Mouse (Mus musculus) A20 (cell line): ENCODE measurements at regions not wholly inside any gene's neighbourhood (a gene's known extent, or its start where the extent isn't known, plus 50 kb on each side); places are given as distances from the start of the nearest gene placed in this dataset.

Experiments
- DNase-seq: peaks from one replicate; pipeline ENCODE4 v3.0.0-alpha.2; 2011; ENCODE audit warnings: low read depth, low spot score

GRCm38 (mm10) chr12:107723062-107723859 lies 234.8 kb downstream of the 3110018I06Rik start:
- DNase-seq = no peak

DNA sequence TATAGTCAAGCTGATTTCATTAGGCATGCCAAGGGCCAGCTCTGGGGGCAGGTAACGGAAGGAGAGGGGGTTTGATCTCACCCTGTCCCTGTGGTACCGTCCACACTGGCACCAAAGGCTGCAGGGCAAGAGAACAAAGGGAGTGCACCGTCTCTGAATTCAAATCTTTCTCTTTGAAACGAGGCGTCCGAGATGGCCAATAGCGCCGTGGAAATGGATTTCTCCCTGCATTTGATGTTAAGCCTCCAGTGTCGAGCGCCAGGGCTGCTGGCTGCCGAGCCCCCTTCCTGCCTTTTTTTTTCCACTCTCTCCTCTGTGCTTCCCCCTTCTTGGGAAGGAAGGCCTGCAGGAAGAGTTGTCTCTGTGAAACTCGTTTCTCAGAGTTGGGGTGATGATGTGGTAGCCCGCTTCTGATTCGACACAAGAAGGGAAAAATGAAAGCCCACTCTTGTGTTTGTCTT lies 235.5 kb downstream of the 3110018I06Rik start:
- no peak for DNase-seq

DNA sequence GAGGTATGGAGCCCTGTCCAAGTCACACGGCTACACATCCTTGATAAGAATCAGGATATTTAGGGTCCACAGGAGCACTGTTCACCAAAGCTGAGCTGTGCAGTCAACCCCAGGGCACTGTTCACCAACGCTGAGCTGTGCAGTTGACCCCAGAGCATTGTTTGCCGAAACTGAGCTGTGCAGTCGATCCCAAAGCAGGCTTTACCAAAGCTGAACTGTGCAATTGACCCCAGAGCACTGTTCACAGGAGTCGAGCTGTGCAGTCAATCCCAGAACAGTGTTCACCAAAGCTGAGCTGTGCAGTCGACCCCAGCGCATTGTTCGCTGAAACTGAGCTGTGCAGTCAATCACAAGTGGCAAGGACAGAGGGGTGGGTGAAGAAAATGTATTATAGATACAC lies 236.0 kb downstream of the 3110018I06Rik start:
- no peak for DNase-seq

GRCm38 (mm10) chr12:107728865-107729264 lies 240.4 kb downstream of the 3110018I06Rik start:
- DNase-seq = no peak

DNA sequence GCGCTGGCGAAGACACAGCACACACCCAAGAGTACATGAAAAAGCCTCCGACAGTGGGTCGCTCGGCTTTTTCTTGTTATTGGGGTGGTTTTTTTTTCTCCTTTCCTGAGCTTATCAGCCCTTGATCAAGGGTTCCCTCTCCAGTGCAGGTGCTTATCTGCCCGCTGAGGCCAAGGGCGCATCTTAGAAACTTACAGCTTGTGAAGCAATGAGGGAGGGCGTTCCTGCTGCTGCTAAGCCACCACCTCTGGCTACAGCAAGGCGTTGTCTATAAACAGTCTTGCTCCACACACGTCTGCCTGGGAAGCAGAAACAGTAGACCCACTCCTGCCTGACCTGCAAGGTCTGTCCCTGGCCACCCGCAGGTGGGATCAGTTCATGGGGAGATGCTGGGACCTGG lies 240.9 kb downstream of the 3110018I06Rik start:
- no peak for DNase-seq

- no peak for DNase-seq
These were observed 242.5 kb downstream of the 3110018I06Rik start for GRCm38 (mm10) chr12:107730940-107731339.

GRCm38 (mm10) chr12:107734536-107734935 lies 246.1 kb downstream of the 3110018I06Rik start:
- DNase-seq = no peak

DNA sequence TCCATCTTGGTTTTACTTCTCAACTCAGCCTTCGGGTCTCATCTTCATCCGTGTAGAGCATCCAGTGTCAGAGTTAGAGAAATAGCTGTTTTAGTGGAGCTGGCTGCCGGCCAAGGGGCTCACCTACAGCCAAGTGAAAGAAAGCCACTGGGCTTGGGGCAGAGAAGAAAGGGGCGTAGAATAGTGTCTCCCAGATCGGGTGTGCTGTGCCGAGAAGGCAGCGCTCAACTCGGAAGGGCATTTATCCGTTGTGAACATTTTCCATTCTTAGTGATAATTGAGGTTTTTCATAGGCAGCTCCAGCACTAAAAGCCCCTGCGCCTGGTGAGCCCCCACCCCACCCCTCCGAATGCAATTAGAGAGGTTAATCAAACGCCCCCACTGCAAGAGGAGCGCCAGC lies 254.2 kb downstream of the 3110018I06Rik start:
- DNase-seq = no peak

GRCm38 (mm10) chr12:107744822-107745221 lies 256.4 kb downstream of the 3110018I06Rik start:
- no peak for DNase-seq

DNA sequence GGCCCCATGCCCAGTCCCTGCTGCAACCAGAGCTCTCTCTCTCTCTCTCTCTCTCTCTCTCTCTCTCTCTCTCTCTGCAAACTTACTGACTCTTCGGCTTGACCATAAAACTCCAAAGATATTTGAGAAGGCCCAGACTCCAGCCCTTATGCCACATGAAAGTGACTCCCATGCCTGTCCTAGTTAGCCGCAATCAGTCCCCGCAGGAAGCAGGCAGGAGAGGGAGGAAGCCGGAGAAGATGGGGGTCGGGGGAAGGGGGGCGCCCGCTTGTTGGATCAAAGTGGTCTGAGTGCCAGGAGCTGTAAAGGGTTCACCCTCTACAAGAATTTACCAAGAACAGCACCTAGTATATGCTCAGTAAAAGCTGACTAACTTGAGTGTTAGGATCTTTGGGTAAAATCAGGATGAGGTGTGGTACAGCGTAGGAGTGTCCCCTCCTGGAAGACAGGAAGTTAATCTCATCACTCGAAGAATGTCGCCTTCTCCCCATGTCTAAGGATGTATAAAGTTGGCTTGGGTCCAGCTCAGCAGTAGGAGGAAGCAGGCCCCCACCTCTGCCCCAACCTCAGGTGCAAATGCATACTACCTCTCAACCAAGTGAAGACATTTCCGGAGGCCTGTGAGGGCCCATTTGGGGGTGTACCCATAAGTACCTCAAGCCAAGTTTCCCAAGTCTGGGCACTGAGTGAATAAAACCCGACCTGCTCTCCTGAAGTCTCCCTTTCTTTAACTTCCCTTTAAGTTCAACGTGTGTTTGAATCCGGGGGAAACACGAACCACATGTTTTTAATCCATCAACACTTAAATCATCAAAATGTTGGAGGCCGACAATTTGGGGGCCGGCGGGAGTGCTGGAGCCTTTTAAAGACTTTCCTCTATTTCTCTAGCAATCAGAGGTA lies 254.7 kb downstream of the Bcl11b start:
- no peak for DNase-seq

GRCm38 (mm10) chr12:107749381-107750085 lies 253.9 kb downstream of the Bcl11b start:
- no peak for DNase-seq

- DNase-seq = no peak
These were observed 253.0 kb downstream of the Bcl11b start for GRCm38 (mm10) chr12:107750285-107750927.

DNA sequence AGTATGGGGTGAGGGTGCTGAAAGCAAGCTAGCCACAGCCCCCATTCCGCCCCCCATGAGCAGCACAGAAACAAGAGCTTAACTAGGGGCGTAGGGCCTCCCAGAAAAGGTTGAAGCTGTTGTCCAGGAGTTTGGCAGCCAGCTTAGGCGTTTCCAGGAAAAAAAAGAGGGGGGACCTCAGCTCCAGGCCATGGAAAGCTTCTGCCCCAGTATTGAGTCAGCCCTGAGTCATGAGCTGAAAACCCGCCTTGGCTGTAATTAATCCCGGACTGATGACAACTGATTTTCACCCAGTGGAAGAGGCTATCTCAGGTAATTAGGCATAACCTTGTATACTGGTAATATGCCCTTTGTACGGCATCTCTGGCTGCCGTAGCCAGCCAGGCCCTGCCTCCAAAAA lies 251.3 kb downstream of the Bcl11b start:
- no peak for DNase-seq

DNA sequence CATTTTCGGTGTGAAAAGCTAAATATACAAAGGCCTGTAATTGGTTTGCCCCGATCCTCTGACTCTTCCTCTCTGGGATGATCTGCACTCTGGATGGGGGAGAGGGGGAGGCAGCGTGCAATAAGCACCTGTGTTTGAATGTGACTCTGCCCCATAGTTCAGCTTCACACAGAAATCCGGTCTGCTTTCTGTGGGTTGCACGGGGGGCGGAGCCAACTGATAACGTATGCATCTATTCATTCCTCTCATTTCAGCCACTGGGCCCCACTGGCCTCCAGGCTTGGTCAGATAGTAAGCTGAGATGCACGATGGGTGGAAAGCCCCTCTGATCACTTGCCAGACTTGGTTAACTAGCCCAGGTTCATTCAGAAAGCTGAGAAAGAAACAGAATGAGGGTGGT lies 250.8 kb downstream of the Bcl11b start:
- DNase-seq = no peak

DNA sequence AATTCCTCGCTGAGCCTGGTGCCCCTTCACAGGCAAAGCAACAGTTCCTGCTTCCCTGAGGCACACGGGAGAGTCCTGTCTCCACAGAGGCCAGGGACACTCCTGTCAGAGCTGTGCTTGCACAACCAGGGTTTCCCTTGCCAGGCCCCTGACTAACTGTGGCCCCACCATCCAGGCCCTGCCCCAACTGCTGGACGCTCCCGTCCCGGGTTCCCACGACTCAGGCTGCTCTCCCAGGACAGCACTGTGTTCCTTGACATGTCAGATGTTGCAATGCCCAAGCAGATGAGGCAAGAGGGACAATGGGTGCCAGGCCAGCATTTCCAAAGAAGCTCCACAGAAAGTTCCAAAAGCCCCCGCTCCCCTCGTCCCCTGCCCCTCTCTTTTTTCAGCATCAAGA lies 250.4 kb downstream of the Bcl11b start:
- DNase-seq = no peak

- no peak for DNase-seq
These were observed 249.9 kb downstream of the Bcl11b start for GRCm38 (mm10) chr12:107753536-107753935.

DNA sequence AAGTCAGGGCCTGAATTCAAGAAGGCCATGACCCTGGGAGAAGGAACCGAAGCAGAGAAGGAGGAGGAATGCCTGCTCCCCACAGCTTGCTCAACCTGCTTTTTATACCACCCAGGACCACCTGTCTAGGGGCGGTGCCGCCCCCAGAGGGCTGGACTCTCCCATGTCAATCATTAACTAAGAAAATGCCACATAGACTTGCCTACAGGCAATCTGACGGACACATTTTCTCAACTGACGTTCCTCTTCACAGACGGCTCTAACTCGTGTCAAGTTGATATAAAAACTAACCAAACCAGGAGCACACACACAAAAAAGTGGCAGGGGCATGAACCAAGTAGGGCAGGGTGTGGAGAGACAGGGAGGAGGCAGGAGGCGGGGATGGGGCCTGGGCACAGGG lies 248.5 kb downstream of the Bcl11b start:
- no peak for DNase-seq

GRCm38 (mm10) chr12:107755820-107756517 lies 247.4 kb downstream of the Bcl11b start:
- no peak for DNase-seq

GRCm38 (mm10) chr12:107757184-107757583 lies 246.2 kb downstream of the Bcl11b start:
- DNase-seq = no peak

- no peak for DNase-seq
These were observed 245.2 kb downstream of the Bcl11b start for GRCm38 (mm10) chr12:107757996-107758791.
